Mouse (Mus musculus) left cerebral cortex, adult 11 months (tissue): Measurements from ENCODE around the gene Emc8.
"Not testable (repeated sequence)": the region's sequence is repeated elsewhere in the genome, so short reads cannot be mapped to it uniquely, and the experiment has no call there.

Experiments used
- DNase-seq: peaks from one replicate; pipeline ENCODE4 v3.0.0; 2022; ENCODE audit warnings: low spot score

Emc8 gene

GRCm38 (mm10) chr8:120685591-120685990, 17.2 kb upstream of the Emc8 start:
- no peak for DNase-seq

GRCm38 (mm10) chr8:120685097-120685496, 16.7 kb upstream of the Emc8 start:
- DNase-seq = no peak

GRCm38 (mm10) chr8:120684082-120684481, 15.7 kb upstream of the Emc8 start:
- no peak for DNase-seq

GRCm38 (mm10) chr8:120683602-120684001, 15.2 kb upstream of the Emc8 start:
- no peak for DNase-seq

GRCm38 (mm10) chr8:120681113-120681512, 12.7 kb upstream of the Emc8 start:
- DNase-seq = no peak

GRCm38 (mm10) chr8:120680405-120680804, 12.0 kb upstream of the Emc8 start:
- DNase-seq = not testable (repeated sequence)

GRCm38 (mm10) chr8:120679629-120680387, 11.4 kb upstream of the Emc8 start:
- no peak for DNase-seq

- peak; percentile 68 for DNase-seq
These were observed 10.1 kb upstream of the Emc8 start for GRCm38 (mm10) chr8:120678447-120678846.

- no peak for DNase-seq
These were observed 7.3 kb upstream of the Emc8 start for GRCm38 (mm10) chr8:120675718-120676117.

GRCm38 (mm10) chr8:120673298-120673697, 4.9 kb upstream of the Emc8 start:
- DNase-seq = no peak

- DNase-seq = no peak
These were observed 4.4 kb upstream of the Emc8 start for GRCm38 (mm10) chr8:120672626-120673229.

GRCm38 (mm10) chr8:120671775-120672174, 3.4 kb upstream of the Emc8 start:
- no peak for DNase-seq

GRCm38 (mm10) chr8:120667561-120668373, 606 bp downstream of the Emc8 start, which contains the start of the genes Gm27021 and Cox4i1:
Gm27021 (minus strand) TSS chr8:120668079.
Cox4i1 (plus strand) TSS chr8:120668222.
- DNase-seq = peak; percentile 77

- DNase-seq = no peak
These were observed 1.4 kb downstream of the Emc8 start for GRCm38 (mm10) chr8:120666807-120667470.

- no peak for DNase-seq
These were observed 2.5 kb downstream of the Emc8 start for GRCm38 (mm10) chr8:120665726-120666455.

- DNase-seq = no peak
These were observed 3.8 kb downstream of the Emc8 start for GRCm38 (mm10) chr8:120664566-120664965.

- no peak for DNase-seq
These were observed 11.0 kb downstream of the Emc8 start for GRCm38 (mm10) chr8:120657415-120657814.

- DNase-seq = no peak
These were observed 11.9 kb downstream of the Emc8 start for GRCm38 (mm10) chr8:120656322-120657052.

GRCm38 (mm10) chr8:120647532-120647931, 20.8 kb downstream of the Emc8 start, which contains the start of gene 1190005I06Rik:
1190005I06Rik (minus strand) TSS chr8:120647632.
- no peak for DNase-seq

- DNase-seq = peak; percentile 63
These were observed 23.7 kb downstream of the Emc8 start for GRCm38 (mm10) chr8:120644663-120645062.
